Mouse (Mus musculus) spleen, postnatal 36 days (tissue): ENCODE results near the gene Cct8.

ENCODE experiments used
- DNase-seq, 2 experiments: peaks; one replicate each; pipeline ENCODE4 v3.0.0; 2022; ENCODE audit warnings: low spot score in 2 of 2, mixed read lengths in 1 of 2

The Cct8 gene

DNA sequence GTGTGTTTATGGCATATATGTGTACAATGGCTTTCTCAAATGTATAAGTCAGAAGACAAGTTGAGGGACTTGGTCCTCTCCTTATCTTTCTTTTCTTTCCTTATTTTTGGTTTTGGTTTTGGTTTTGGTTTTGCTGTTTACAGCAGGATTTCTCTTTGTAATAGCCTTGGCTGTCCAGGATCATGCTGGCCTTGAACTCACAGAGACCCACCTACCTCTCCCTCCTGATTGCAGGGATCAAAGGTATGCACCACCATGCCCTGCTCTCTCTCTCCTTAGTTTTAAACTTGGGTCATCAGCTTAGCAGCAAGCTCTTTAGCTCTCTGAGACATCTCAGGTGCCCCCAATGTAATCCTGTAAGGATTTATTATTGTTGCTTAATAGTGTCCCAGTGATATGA is 50.6 kb downstream of the Cct8 start:
- no peak for DNase-seq

DNA sequence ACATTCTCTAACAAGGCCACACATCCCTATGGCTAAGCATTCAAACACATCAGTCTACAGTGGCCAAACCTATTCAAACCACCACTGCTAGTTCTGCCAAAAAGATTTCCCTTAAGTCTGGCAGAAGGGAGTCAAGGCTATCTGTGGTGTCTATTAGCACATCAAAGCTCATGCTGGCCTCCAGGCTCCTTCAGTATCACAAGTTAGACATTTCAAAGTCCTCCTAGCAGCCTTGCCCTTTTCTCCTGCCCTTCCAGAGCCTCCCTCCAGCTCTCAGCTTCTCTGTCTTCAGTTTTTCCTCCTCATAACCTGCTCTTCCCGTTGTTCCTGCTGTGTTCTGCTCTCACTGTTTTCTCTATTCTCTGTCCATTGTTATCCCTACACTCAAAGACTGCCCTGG is 51.6 kb downstream of the Cct8 start:
- DNase-seq = no peak

DNA sequence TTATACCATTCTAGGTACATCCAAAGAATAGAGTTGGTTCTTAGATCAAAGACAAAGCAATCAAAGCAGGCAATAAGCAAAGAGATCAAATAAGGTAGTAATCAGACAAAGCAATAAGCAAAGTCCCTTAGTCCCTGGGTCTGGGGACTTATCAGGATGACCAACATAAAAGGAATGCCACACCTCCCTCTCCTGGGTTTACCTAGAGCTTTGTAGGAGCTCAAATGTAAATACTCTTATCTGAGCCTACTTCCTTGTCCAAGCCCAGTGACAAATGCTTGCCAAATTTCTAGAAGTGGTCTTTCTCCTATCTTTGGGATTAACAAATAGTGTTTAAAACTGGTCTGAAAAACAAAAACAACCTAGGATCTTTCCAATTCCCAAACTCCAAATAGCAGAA is 52.4 kb downstream of the Cct8 start:
- DNase-seq = no peak

DNA sequence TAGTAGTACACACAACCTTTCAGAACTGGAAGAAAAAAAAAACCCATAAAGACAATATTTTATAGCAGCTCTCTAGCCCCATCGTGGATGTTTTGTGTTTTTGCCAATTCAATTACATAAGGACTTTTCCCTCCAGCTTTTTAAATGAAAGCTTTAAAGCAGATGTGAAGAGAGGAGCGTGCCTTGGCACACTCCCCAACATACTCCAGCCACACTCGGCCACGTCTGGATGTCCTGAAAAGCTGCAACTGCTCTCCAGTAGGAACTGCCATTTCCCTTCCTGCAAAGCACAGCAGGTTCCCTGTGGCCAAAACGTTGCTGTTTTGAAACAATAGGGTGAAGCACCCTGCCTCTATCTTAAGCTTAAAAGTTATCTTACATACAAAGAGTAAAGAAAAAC is 53.4 kb downstream of the Cct8 start:
- no peak for DNase-seq

DNA sequence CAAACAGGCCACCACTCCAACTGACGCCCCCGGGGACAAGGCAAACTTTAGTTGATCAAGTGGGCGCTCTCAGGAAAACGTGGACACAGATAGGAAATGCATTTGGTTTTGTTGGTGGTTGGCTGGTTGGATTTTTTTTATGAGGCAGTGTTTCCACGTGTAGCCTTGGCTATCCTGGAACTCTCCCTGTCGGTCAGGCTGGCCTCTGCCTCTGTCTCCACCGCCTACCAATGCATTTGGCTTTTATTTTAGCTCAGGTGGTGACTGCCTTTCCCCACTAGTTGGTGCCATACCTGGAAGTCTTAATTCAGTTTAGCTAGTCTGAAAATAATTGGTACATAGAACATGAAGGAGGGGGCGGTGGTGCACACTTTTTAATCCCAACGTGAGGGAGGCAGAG is 54.6 kb downstream of the Cct8 start:
- peak; percentile 33 to 45 for DNase-seq

DNA sequence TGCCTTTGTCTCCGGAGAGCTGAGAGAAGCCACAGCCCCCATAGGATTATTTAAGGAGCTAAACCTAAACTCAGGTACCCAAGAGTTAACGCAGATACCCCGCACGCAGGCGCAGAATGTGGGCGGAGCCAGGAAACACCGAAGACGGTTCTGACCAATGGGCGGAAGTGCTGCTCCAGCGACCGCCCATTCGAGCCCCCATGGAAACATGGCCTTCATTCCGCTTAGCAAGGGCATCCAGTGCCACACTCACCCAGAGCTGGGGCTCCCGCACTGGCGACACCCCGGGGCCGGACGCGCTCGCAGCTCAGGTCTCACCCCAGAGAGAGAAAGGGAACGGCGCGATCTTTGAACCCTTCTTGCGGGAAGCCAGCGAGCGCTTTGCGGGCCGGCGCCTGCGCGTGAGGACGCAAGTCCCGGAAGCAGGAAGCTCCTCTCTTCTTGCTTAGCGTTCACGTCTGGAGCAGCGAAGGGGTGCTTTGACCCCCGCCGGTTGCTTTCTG is 55.4 kb downstream of the Cct8 start, which contains the start of gene Rwdd2b:
TSS of gene Rwdd2b (minus strand) at position 390 of the 503 bp plus-strand sequence.
- DNase-seq = peak; percentile 91 to 95

DNA sequence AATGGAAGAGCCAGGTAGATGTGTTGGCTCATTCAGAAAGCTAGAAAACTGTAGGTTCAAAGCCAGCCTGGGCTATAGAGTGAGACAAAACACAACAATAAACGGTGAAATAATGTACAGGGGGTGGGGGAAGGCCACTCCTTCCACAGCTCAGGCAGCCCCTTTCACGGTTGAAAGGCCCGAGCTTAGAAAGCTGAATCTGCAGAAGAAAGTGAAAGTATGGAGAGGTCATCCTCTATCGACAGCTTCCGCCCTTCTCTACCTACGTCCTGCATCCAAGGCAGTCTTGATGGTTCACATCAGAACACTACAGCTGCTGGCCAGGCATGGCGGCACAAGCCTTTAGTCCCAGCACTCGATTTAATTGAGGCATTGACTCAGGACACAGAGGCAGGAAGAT is 57.0 kb downstream of the Cct8 start:
- no peak for DNase-seq

DNA sequence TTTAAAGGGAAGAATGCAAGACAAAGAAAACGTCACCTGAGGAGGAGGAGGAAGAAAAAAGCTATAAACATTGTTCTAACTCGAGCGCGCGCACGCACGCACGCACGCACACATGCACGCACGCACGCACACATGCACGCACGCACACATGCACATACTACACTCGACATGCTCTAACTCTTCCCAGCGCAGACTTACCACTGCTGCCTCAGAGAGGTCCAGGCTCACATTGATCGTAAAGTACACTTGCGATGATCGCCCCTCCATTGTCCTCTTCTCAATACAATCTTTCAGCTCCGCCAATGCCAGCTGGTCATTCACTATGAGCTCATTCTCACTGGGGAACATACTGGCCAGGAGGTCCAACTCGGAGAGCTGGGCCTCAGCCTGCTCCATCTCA is 58.6 kb downstream of the Cct8 start:
- no peak for DNase-seq

DNA sequence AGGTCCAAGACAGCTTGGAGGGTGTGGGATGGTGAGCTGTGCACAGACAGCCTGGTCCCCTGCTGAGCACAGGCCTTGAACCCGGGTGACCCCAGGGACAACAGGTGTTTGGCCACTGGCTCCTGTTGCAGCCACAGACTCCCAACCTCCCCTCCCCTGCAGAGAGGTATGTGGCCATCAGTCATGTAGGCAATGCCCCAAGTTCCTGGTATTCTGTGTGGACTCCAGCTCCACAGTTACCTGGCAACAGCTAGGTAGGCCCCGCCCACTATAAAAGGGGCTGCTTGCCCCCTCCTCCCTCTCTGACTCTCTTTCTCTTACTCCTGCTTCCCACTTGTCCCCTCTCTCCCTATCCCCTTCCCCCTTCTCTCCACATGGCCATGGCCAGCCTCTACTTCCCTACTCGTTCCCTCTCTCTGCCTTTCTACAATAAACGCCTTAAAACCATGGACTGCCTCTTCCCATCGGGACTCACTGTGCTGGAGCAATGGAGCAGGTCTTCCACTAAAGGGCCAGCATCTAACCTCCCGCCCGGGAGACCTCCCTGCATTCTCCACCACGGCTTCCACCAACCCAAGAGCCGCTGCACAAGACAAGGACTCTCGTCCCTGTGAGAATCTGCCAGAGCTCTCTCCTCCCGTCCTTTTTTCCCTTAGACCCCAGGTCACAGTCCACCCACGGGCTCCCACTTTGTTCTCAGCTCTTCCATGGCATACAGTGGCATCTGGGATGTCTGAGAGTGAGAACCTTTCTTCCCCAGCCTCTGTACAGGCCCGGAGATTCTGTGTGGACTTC is 60.1 kb downstream of the Cct8 start:
- no peak for DNase-seq

DNA sequence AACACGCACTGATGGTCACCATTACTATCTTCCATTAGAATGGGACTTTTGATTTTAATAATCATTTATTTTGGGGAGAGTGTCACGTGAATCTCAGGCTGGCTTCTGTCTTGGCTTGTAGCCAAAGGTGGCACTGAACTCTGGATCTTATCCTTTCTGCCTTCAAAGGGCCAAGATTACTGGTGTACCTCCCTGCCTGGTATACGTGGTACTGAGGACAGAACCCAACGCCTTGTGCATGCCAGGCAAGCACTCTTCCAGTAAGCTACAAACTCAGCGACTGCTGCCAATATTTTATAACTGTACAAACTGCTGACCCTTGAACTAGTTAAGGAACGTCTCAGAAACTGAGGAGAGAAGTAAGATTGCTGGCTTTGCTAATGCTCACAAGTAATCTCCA is 60.7 kb downstream of the Cct8 start:
- DNase-seq = no peak

DNA sequence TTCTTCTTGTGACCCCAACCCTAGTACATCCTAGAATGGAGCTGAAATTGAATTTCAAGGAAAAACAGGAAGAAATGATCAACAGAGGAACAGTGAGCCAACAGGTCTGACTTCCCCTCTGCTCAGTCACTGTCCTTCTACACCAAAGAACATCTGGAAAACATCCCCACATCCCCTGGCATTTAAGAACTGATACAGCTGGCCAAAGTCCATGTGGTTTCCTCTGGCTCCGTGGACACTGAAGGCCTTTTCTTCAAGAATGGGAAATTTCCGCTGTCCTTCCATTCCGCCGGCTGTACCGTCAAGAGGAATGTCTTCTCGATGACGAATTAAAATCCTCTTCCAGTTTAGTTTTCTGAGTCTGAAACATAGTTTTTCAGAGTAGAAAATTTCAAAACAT is 61.4 kb downstream of the Cct8 start:
- DNase-seq = no peak
